Mouse (Mus musculus) lung, postnatal 36 days (tissue): ENCODE results near the gene Odf3b.

Experiments used
- DNase-seq: peaks from one replicate; pipeline ENCODE4 v3.0.0; 2022; ENCODE audit warnings: mixed read lengths

Gene Odf3b

GRCm38 (mm10) chr15:89374801-89375534, 4.1 kb downstream of the Odf3b start:
- no peak for DNase-seq

- no peak for DNase-seq
These were observed 4.7 kb downstream of the Odf3b start for GRCm38 (mm10) chr15:89374340-89374739.

DNA sequence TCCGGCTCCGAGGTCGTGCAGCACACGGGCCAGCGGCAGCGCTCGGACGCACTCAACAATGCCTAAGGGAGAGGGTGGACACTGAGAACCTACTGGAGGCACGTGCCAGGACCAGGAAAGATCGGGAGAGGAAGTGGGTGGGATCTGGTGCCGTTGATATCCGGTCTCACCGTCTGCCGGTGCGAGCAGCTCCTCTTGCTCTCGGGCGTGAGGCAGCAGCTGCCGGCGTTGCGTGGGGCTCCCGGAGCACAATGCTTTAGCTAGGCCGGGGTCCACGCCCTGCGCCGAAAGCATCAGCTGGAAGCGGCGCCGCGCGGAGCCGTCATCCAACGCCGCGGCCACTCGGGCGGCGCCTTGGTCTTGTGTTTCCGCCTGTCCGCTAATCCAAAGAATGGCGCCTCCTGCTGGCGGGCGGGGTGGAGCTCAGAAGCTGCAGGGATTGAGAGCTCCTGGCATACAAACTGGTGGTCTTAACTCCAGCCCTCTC, 5.3 kb downstream of the Odf3b start, which contains the start of gene Sco2:
TSS of gene Sco2 (minus strand) at position 85 of the 487 bp plus-strand sequence.
- peak; percentile 97 for DNase-seq

- peak; percentile 95 for DNase-seq
These were observed 5.9 kb downstream of the Odf3b start for GRCm38 (mm10) chr15:89373027-89373761.

GRCm38 (mm10) chr15:89372536-89372935, 6.5 kb downstream of the Odf3b start:
- DNase-seq, result no peak

- DNase-seq, result no peak
These were observed 7.0 kb downstream of the Odf3b start for GRCm38 (mm10) chr15:89372068-89372467.

GRCm38 (mm10) chr15:89365141-89365551, 13.9 kb downstream of the Odf3b start:
- no peak for DNase-seq

DNA sequence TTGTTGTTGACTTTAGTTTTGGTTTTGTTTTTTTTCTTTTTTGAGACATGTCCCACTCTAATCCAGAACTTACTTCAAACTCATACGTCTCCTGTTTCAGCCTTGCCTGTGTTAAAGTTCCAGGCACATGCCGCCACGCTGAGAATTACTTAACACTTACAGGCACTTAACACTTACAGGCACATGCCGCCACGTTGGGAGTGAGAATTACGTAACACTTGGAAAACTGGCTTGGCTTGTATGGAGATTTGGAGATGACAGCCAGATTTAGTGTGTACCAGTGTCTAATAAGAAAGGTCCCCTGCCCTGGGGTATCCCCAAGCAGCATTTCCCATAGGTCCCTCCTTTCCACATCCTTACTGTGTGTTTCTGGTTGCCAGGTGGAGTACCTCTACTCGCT, 16.0 kb downstream of the Odf3b start:
- DNase-seq, result peak; percentile 85

DNA sequence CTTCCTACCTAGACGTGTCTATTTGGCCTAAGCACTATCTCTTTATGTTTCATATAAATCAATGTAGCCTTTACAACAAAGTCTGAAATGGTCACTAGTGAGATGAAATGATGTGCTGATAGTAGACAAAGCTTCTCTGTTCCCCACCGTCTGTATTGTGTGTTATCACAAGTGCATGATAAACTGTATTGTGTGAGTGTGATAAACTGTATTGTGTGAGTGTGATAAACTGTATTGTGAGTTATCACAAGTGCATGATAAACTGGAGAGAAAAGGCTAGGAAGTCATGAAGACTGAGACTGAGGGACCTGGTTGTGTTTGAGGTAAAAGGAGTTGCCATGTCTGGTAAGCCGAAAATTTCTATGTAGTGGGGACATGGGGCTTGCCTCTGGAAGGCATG, 20.3 kb downstream of the Odf3b start:
- no peak for DNase-seq

DNA sequence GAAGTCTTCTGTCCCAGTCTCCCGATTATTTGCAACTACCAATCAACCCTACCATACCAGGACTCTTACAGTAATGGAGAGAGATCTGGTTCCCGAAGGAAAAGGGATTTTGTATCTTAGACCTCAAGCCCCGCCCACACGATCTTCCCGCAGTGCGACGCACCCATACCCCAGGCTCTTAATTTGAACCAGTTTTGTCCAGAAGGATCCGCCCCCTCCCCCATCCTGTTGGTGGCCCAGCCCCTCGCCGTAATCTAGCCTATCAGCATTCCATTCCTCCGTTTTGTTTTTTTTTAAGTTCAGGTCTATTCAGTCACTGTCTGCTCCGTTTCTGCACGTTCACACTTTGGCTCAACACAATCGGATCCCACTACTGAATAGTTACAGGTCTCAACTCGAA, 22.7 kb downstream of the Odf3b start:
- peak; percentile 79 for DNase-seq

DNA sequence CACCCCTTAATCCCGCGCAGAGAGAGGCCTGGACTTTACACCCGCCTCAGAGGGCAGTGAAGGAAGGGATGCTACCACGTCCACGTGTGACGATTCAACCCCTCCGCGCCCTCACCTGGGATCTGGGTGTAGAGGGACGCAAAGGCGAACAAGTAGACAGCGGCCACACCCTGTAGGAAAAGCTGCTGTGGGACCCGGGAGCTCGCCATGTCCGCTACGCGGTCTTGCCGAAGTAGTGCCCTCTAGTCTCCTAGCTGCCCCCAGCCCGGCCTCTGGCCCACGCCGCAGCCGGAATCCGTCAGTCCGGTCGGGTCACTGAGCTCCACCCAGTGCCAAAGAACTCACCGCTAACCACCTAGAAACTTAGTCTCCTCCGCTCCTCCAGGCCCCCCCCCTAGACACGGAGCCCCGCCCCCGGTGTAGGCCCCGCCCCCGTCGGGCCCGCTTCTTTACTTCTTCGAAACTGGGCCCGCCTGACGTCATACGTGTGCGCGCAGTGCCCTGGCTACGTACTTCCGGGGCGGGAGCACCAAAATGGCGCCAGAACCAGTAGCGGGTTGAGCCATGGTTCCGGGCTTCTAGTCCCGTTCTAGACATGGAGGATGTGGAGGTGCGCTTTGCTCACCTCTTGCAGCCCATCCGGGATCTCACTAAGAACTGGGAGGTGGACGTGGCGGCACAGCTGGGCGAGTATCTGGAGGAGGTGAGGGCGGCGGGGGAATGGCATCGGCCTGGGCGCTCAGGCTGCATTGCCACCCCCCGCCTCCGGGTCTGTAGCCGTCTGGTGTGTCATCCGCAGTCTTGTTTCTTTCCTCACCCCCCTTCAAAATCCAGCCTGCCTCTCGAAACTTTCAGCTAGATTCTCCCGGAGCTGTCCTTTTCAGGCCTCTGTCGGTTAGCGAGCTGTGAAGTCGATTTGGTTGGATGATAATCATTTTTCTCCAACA, 23.6 kb downstream of the Odf3b start, which contains the start of the genes Lmf2 and Ncaph2:
TSS of gene Lmf2 (minus strand) at position 419 of the 947 bp plus-strand sequence.
TSS of gene Ncaph2 (plus strand) at position 479 of the 947 bp plus-strand sequence.
- DNase-seq, result peak; percentile 97

DNA sequence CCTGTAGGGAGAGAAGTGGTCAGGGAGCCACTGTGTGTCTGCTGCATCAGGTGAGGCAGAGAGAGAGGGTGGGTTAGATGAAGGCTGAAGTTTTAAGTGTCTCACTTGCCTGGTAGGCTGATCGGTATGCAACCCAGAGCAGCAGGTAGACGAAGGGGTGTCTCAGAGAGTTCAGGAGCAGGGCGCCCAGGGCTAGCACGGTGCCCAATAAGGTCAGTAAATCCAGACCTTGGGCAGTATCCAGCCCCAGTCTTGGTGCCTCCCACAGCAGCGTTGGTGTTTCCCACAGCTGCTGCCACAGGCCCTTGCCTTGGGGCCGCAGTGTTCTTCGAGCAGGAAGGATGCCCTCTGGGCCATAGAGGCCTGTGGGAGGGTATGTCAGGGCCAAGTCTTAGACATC, 24.6 kb downstream of the Odf3b start:
- DNase-seq, result no peak

GRCm38 (mm10) chr15:89353837-89354236, 25.2 kb downstream of the Odf3b start:
- no peak for DNase-seq

DNA sequence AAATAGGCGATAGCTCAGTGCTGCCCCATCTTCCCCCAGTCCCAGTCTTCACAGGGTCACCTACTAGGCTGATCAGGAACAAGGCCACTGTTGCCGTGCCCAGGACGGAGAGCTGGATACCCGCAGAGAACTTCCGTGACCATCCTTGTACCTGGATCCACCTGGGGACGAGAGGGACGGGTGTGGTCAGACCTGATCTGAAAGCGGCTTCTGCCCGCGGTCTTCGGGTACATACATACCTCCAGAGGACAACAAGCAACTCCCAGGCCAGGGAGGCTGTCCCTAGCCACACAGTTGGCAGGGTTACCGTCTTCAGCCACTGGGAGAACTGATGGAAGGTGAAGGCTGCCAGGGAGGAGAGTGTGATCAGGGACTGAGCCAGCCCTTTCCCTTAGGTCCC, 26.3 kb downstream of the Odf3b start:
- no peak for DNase-seq

DNA sequence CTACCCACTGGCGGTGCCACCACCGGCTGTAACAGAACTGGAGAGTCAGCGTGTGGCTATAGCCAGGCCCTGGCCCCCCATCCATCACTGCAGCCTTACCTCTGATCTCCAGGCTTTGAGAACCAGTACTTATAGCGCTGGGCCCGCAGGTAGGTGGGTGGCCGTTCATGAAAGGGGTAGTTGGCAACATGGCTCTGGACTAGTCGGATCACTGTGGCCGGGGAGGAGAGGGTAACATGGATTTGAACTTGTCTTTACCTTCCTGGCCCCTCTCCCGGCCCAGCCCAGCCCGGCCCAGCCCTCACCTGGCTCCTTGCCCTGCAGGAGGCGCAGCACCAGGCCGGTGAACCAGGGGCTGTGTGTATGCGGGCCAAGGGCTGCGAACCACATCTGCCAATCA, 27.0 kb downstream of the Odf3b start:
- no peak for DNase-seq

DNA sequence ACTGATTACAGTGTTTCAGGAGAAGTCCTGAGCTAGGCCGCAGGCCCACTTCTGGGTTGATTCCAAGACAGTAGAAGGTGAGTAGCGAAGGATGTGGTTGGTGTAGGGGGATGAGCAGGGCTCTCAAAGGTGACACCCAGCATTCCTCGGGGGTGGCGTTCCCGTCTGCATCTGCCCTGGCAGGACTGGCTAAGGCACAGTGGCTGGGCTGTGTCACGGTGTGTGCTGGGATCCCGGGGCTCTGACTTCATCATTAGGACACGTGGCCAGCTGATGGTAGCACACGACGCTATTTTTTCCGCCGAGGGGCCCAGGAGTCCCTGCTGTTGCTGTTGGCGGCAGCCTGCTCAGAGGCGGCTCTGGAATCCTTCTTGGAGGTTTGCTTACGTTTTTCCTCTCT, 27.8 kb downstream of the Odf3b start:
- no peak for DNase-seq

GRCm38 (mm10) chr15:89350447-89350846, 28.6 kb downstream of the Odf3b start:
- peak; percentile 45 for DNase-seq

- DNase-seq, result peak; percentile 36
These were observed 35.8 kb downstream of the Odf3b start for GRCm38 (mm10) chr15:89343325-89343724.

DNA sequence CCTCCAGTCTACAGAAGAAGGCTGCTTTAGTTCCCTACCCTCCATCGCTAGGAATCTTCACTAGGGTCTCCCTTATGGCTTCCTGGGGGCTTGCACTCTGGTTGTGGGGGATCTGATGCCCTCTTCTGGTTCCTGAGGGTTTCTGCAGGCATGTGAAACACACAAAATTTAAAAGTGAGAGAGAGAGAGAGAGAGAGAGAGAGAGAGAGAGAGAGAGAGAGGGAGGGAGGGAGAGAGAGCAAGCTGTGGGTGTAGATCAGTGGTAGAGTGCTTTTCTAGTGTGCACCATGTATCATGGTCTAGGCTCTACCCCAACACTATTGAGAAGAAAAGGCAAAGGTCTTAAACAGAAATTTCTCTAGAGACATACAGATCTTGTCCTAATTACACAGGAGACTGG, 37.4 kb downstream of the Odf3b start:
- DNase-seq, result no peak

GRCm38 (mm10) chr15:89340136-89340535, 38.9 kb downstream of the Odf3b start:
- DNase-seq, result no peak

GRCm38 (mm10) chr15:89339696-89340095, 39.4 kb downstream of the Odf3b start:
- no peak for DNase-seq

GRCm38 (mm10) chr15:89336422-89336821, 42.7 kb downstream of the Odf3b start:
- DNase-seq, result no peak
